Mouse (Mus musculus): Measurements from ENCODE around the gene Krt12. TPM values are rescaled to one million over a fixed set of nuclear protein-coding genes. Genes with fewer than 3 reads are reported as not detected.

Gene Krt12
- not detected in 2 replicates for polyA plus RNA-seq (2015; fragmentation: Nextera tagmentation; extraction: Ambion mirVana)

DNA sequence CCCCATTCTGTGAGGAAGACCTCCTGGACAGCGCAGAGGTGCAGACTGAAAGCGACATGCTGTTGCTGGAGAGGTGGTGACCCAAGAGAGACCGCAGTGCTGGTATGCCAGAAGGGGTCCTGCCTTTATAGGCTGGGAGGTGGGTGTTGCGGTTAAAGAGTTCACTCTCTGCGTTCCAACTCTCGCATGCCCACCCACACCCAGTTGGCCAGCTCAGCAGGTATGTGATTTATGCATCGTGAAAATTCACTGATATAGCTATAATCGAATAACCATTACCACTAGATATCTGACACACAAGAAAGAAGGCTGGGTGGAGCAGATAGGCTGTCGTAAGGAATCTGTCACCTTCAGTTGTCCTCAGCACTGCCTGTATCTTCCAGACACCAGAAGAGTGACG is at the start of gene Krt12:
Gene Krt12 (minus strand): TSS at position 101 of the 400 bp plus-strand sequence.
- 82% methylated on average over 10 of the region's 10 CpGs for WGBS
- H3K27me3 ChIP-seq, result peaks cover 4% of the 10 kb centered on the region; the same call in 1 of the 2 replicates
- no peak within 1 kb of the TSS for H3K9ac ChIP-seq
- H3K4me1 ChIP-seq, result peaks cover 7% of the 10 kb centered on the region; the same call in 1 of the 2 replicates
- H3K27ac ChIP-seq, result no peak within 1 kb of the TSS
- H3K4me2 ChIP-seq (replicated peaks), result no peak within 1 kb of the TSS
- no peak for ATAC-seq (ENCODE audit: low FRiP score, low read depth)
- no peak within 1 kb of the TSS for H3K4me3 ChIP-seq
- H3K9me3 ChIP-seq, result no peaks in the 10 kb centered on the region
- no peaks in the 10 kb centered on the region for H3K36me3 ChIP-seq

DNA sequence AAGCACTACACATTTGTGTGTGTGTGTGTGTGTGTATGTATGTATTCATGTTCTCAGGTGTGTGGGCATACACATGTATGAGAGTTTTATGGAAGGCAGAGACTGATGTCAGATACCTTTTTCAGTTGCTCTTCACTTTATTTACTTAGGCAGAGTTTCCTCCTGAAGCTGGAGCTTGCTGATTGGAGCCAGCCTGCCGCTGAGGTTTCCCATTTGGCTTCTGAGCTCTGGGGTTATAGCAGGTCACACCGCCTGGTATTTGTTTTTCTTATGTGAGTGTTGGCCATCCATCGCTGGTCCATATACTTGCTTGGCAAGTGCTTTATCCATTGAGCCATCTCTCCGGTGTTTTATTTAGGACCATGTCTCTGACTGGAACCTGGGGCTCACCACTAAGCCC is 47.2 kb upstream of the Krt12 start:
- 85% methylated on average over 4 of the region's 4 CpGs for WGBS
- Histone ChIP-seq H3K4me1 (0 out of 2 replicates have a peak, but pooled peaks cover 5% of the 10 kb centered on the region), H3K9ac (no peak overlapping the region), H3K9me3 (no peaks in the 10 kb centered on the region), H3K27ac (no peak overlapping the region), H3K27me3 (no peaks in the 10 kb centered on the region), H3K4me2 (replicated peaks) (no peak overlapping the region), H3K36me3 (no peaks in the 10 kb centered on the region), H3K4me3 (no peak overlapping the region)
- ATAC-seq (ENCODE audit: low FRiP score, low read depth), result no peak

DNA sequence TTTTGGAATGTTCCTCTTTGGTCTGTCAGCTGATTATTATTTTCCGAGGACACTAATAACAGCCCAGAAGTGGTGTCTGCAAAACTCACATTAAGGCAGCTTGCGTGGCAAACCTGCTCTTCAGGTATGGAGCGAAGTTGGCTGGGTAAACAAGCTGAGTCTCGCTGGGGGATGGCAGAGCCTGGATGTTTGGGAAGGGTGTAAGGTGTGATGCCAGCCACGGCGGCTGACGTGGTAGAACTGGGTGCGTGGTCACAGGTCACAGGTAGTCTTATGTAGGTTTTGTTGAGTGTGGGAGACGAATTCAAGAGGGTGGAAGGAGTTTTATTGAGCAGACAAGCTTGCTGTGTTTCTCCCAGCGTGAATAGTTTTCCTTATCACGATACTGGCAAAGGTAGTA is 46.5 kb upstream of the Krt12 start:
- no peaks in the 10 kb centered on the region for H3K36me3 ChIP-seq
- 0 out of 2 replicates have a peak, but pooled peaks cover 5% of the 10 kb centered on the region for H3K4me1 ChIP-seq
- H3K27me3 ChIP-seq, result no peaks in the 10 kb centered on the region
- no peak for ATAC-seq (ENCODE audit: low FRiP score, low read depth)
- no peak overlapping the region for H3K9ac ChIP-seq
- no peak overlapping the region for H3K4me3 ChIP-seq
- H3K9me3 ChIP-seq, result no peaks in the 10 kb centered on the region
- 83% methylated on average over 11 of the region's 11 CpGs for WGBS
- H3K27ac ChIP-seq, result no peak overlapping the region
- H3K4me2 ChIP-seq (replicated peaks), result no peak overlapping the region

DNA sequence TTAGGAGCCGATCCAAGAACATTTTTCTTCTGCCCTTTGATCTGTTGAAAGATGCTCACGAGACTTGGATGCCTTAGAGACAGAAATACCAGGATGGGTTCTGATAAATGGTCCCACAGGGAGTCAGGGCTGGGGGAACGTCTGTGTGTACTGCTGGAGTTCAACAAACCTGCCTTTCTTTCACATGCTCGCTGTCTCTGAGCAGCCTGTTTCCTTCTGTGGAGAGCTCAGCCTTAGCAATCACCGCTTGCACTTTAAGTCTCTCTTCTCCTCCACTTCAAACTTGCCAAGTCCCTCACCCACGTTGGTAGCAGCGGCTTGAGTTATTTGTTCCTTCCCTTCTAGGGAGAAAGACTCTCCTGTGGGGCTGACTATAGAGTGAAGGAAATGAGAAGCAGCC is 44.3 kb upstream of the Krt12 start:
- WGBS, result 15% methylated on average over 7 of the region's 7 CpGs
- H3K27ac ChIP-seq, result no peak overlapping the region
- H3K4me3 ChIP-seq, result no peak overlapping the region
- H3K4me1 ChIP-seq, result 0 out of 2 replicates have a peak, but pooled peaks cover 5% of the 10 kb centered on the region
- no peaks in the 10 kb centered on the region for H3K36me3 ChIP-seq
- ATAC-seq (ENCODE audit: low FRiP score, low read depth), result no peak
- H3K9me3 ChIP-seq, result no peaks in the 10 kb centered on the region
- no peak overlapping the region for H3K9ac ChIP-seq
- H3K27me3 ChIP-seq, result no peaks in the 10 kb centered on the region; the same call in 1 of the 2 replicates
- no peak overlapping the region for H3K4me2 ChIP-seq (replicated peaks)

DNA sequence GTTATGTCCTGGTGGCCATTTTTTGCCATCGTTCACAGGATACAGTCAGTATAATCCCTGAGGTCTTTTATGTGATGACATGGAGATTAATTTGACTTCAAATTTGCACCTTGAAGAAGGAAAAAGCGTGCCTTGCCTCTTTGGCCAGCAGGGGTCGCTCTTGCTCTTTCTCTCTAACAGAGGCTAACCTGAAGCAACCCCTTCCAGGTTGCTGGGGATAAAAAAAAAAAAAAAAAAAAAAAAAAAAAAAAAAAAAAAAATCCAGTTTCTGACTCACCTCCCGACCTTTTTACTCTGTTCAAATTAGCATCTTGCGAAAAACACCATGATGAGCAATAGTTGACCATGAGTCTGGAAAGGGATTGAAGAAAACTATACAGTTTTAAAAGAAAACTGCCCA is 42.8 kb upstream of the Krt12 start:
- Histone ChIP-seq H3K9me3 (no peaks in the 10 kb centered on the region), H3K27me3 (no peaks in the 10 kb centered on the region; the same call in 1 of the 2 replicates), H3K27ac (no peak overlapping the region), H3K4me1 (0 out of 2 replicates have a peak, but pooled peaks cover 5% of the 10 kb centered on the region), H3K4me3 (no peak overlapping the region), H3K9ac (no peak overlapping the region), H3K4me2 (replicated peaks) (no peak overlapping the region), H3K36me3 (no peaks in the 10 kb centered on the region)
- 6% methylated on average over 5 of the region's 5 CpGs for WGBS
- no peak for ATAC-seq (ENCODE audit: low FRiP score, low read depth)

DNA sequence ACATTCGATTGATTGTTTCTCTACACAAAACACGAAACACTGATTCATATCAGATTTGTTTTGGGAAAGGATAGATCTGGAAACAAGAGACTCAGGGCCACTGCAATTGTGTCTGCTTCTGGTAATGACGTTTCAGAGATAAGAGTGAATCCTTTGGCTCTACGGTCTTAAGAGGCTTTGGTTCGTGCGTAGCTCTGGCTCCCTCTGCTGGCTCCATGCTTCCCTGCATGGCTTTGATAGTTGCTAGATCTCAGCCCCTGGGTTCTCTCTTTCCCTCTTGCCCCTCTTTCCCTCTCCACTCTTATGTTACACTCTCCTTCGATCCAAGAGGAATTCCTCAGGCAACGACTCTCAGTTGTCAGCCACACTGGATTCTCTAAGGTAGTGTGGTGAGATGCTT is 41.1 kb upstream of the Krt12 start:
- Histone ChIP-seq H3K4me3 (no peak overlapping the region), H3K9me3 (no peaks in the 10 kb centered on the region), H3K4me1 (0 out of 2 replicates have a peak, but pooled peaks cover 5% of the 10 kb centered on the region), H3K27me3 (no peaks in the 10 kb centered on the region; the same call in 1 of the 2 replicates), H3K36me3 (no peaks in the 10 kb centered on the region), H3K4me2 (replicated peaks) (no peak overlapping the region), H3K9ac (no peak overlapping the region), H3K27ac (no peak overlapping the region)
- no peak for ATAC-seq (ENCODE audit: low FRiP score, low read depth)
- 12% methylated on average over 8 of the region's 8 CpGs for WGBS

DNA sequence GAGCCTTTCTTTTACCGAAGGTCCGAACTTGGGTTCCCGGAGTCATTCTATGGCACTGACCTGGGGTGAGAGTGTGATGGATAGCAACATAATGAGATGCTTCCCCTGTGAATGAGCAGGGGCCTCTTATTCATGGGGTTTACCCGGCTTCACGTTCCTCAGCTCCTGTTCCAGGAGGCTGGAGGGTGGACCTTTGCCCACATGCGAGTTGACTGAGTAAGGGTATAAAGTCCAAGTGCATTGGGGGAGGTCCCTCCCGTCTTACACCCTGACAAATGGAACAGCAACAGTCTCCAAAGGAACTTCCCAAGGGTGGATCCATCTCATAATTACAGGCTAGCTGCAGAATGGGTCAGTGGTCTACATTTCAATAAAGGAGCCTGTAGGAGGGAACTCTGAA is 39.7 kb upstream of the Krt12 start:
- Histone ChIP-seq H3K4me3 (no peak overlapping the region), H3K36me3 (no peaks in the 10 kb centered on the region), H3K4me2 (replicated peaks) (no peak overlapping the region), H3K4me1 (0 out of 2 replicates have a peak, but pooled peaks cover 5% of the 10 kb centered on the region), H3K9ac (no peak overlapping the region), H3K9me3 (no peaks in the 10 kb centered on the region), H3K27ac (no peak overlapping the region), H3K27me3 (no peaks in the 10 kb centered on the region; the same call in 1 of the 2 replicates)
- WGBS, result 64% methylated on average over 7 of the region's 7 CpGs
- ATAC-seq (ENCODE audit: low FRiP score, low read depth), result no peak

DNA sequence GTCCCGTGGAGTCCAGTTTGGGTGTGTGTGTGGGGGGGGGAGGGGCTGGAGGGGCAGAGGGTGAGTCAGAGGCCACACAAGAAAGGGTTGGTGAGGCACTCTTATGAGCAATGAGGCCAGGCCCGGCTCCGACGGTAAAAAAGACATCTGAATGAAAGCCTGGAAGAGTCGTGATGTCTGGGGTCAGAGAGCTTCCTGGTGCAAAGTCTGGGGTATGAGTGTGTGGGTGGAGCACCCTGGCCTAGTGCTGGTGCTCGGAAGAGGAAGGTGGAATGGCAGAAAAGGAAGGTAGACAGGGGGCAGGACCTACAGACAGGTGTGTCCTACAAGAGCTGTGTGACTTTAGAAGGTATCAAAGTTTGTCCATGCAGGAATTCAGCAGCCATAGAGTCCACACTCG is 36.8 kb upstream of the Krt12 start:
- H3K9ac ChIP-seq, result no peak overlapping the region
- no peak overlapping the region for H3K4me2 ChIP-seq (replicated peaks)
- no peak overlapping the region for H3K4me3 ChIP-seq
- no peak overlapping the region for H3K27ac ChIP-seq
- no peaks in the 10 kb centered on the region for H3K9me3 ChIP-seq
- no peaks in the 10 kb centered on the region for H3K4me1 ChIP-seq
- 62% methylated on average over 7 of the region's 7 CpGs for WGBS
- no peaks in the 10 kb centered on the region for H3K36me3 ChIP-seq
- no peak for ATAC-seq (ENCODE audit: low FRiP score, low read depth)
- H3K27me3 ChIP-seq, result no peaks in the 10 kb centered on the region; the same call in 1 of the 2 replicates

DNA sequence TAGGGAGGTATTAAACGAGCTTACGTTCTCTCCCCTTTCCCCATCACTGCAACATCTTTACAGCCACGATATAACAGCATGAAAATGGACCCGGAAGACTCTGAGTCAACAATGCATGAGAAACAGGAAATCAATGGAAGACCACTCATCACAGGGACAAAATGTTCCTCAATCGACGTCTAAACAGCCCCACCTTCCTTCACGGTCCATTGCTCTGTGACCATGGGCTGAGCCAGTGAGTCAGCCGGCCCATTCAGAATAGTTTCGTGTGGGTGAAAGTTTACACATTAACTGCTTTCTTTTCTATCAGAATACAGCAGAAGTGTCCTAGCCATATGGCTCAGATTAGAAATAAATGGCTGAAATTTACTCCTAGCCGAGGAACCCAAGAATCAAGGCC is 32.7 kb upstream of the Krt12 start:
- no peaks in the 10 kb centered on the region for H3K27me3 ChIP-seq
- ATAC-seq (ENCODE audit: low FRiP score, low read depth), result no peak
- H3K4me1 ChIP-seq, result no peaks in the 10 kb centered on the region
- no peak overlapping the region for H3K4me3 ChIP-seq
- H3K9me3 ChIP-seq, result no peaks in the 10 kb centered on the region
- H3K9ac ChIP-seq, result no peak overlapping the region
- H3K27ac ChIP-seq, result no peak overlapping the region
- H3K36me3 ChIP-seq, result no peaks in the 10 kb centered on the region
- WGBS, result 78% methylated on average over 10 of the region's 10 CpGs
- H3K4me2 ChIP-seq (replicated peaks), result no peak overlapping the region

DNA sequence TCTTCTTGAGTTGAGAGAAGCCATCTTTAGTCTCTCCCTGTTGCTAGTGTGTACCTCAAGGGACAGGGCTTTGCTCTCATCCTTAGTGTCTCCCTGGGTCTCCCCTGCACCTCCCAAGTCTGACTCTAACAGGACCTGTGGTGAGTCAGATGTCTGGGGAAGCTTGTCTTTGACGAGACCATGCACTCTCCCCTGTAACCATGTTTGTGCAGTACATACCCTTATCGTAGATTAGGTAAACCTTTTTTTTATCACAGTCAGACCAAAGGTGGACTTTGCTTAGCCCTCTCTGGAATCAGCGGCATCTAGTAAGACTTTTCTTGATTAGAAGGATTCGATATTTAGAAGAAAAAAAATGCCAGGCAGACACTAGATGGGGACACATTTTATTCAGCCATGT is 32.0 kb upstream of the Krt12 start:
- 85% methylated on average over 4 of the region's 4 CpGs for WGBS
- H3K4me2 ChIP-seq (replicated peaks), result no peak overlapping the region
- no peak for ATAC-seq (ENCODE audit: low FRiP score, low read depth)

DNA sequence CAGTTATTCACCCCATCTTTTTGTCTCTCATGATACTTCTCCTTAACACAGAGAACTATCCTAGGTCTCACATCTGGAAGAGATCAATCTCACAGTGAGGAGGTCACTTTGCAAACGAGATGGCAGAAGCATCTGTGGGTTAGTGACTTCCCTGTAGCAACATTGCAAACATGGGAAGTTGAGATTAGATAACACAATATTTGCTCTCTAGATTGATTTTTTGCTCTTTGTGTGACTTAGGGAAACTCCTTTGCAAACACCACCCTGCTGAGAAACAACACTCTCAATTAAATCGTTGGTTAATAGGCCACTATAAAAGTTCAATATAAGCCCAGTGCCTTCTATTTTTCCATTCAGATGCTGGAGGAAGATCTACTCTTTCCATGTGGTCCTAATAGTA is 26.7 kb upstream of the Krt12 start:
- no peak overlapping the region for H3K9ac ChIP-seq
- ATAC-seq (ENCODE audit: low FRiP score, low read depth), result no peak
- H3K36me3 ChIP-seq, result no peaks in the 10 kb centered on the region
- H3K9me3 ChIP-seq, result no peaks in the 10 kb centered on the region
- H3K27me3 ChIP-seq, result no peaks in the 10 kb centered on the region; the same call in 1 of the 2 replicates
- H3K4me1 ChIP-seq, result no peaks in the 10 kb centered on the region
- no peak overlapping the region for H3K27ac ChIP-seq
- WGBS, result 40% methylated on average over 2 of the region's 2 CpGs
- no peak overlapping the region for H3K4me2 ChIP-seq (replicated peaks)
- H3K4me3 ChIP-seq, result no peak overlapping the region

More for the DNA sequence above, 32.0 kb upstream of the Krt12 start:
- no peak overlapping the region for H3K4me3 ChIP-seq
- no peaks in the 10 kb centered on the region for H3K9me3 ChIP-seq
- no peak overlapping the region for H3K27ac ChIP-seq
- no peaks in the 10 kb centered on the region for H3K27me3 ChIP-seq
- H3K9ac ChIP-seq, result no peak overlapping the region
- no peaks in the 10 kb centered on the region for H3K36me3 ChIP-seq
- H3K4me1 ChIP-seq, result no peaks in the 10 kb centered on the region

DNA sequence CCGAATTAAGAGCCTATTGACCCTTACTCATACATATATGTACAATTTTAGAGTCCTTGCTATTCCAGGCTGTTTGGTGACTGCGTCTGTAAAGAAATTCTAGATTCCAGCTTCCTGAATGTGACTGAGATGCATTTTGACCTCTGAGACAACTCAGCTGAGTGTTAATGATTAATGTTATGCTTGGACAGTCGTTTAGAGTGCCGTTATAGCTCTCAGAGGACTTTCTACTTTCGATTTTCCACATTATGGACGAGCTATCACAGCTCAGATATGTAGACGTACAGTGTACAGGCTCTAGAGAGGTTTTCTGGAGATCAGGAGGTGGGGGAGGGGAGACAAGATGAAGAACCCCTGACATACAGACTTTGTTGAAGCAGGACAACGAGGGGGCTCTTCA is 19.2 kb upstream of the Krt12 start:
- H3K9me3 ChIP-seq, result no peaks in the 10 kb centered on the region
- no peak overlapping the region for H3K27ac ChIP-seq
- no peak overlapping the region for H3K4me3 ChIP-seq
- no peak overlapping the region for H3K9ac ChIP-seq
- H3K4me1 ChIP-seq, result no peaks in the 10 kb centered on the region
- no peaks in the 10 kb centered on the region for H3K36me3 ChIP-seq
- H3K4me2 ChIP-seq (replicated peaks), result no peak overlapping the region
- ATAC-seq (ENCODE audit: low FRiP score, low read depth), result no peak
- 70% methylated on average over 8 of the region's 8 CpGs for WGBS
- no peaks in the 10 kb centered on the region for H3K27me3 ChIP-seq

DNA sequence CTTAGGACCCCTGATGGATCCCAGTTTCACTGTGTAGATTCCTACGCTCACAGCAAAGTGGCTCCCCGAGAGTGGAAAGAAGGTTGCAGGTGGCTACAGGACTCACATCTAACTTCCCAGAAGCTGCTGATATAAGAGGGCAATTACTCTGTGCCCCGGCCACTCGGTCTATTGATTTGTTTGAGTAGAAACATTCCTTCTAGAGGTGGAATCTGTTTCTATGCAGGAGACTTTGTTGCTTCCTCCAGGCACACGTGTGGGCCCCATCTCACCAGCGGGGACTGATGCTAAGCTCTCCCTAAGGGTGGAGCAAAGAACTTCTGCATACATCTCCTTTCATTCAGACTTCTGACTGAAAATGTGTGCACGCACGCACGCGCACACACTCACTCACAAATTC is 17.4 kb upstream of the Krt12 start:
- Histone ChIP-seq H3K9me3 (no peaks in the 10 kb centered on the region), H3K27ac (no peak overlapping the region), H3K36me3 (no peaks in the 10 kb centered on the region), H3K4me3 (no peak overlapping the region), H3K4me1 (no peaks in the 10 kb centered on the region), H3K9ac (no peak overlapping the region), H3K4me2 (replicated peaks) (no peak overlapping the region), H3K27me3 (no peaks in the 10 kb centered on the region)
- WGBS, result 62% methylated on average over 10 of the region's 10 CpGs
- no peak for ATAC-seq (ENCODE audit: low FRiP score, low read depth)
